Mouse (Mus musculus): ENCODE results near the gene Col17a1. TPM values are rescaled to one million over a fixed set of nuclear protein-coding genes. Genes with fewer than 3 reads are reported as not detected.

Col17a1 gene
- polyA plus RNA-seq, 1 experiment: not detected

DNA sequence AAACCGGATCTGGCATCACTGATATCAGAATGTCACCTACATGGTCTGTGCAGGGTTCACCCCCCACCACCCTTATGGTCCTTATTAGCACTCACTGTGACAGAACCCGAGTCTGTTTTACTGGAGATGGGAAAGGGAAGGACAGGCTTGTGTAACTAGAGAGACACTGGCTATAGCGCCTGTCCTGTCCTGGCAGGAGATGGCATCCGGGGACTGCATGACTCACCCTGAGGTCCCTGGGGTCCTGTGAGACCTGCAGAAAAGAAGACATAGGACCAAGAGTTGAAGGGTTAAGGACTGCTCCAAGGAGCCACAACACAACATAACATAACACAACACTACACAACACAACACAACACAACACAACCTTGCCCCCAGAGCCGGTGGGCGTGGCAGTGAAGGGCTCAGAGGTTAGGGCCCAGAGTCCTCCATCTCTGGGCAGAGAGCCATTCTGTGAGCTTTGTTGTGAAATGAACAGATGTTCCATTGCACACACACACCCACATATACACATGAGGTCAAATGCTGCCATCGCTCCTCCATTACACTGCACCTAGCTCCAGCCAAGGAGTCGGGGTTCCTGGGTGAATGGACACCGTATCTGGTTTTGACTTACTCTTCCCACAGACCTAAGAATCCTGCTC is 32.0 kb downstream of the Col17a1 start:
- Histone ChIP-seq H3K9ac (ENCODE audit: low read depth, poor library complexity, severe bottlenecking) (no peak overlapping the region), H3K4me3 (ENCODE audit: low read depth, low read length) (no peak overlapping the region), H3K4me1 (ENCODE audit: control insufficient read depth, insufficient read depth, low read length) (no peaks in the 10 kb centered on the region), H3K27me3 (ENCODE audit: control insufficient read depth, insufficient read depth, low read length, poor library complexity, severe bottlenecking) (no peaks in the 10 kb centered on the region), H3K36me3 (ENCODE audit: control insufficient read depth, insufficient read depth, low read length, poor library complexity, severe bottlenecking) (no peaks in the 10 kb centered on the region), H3K27ac (ENCODE audit: insufficient read depth, low read length) (no peak overlapping the region), H3K9me3 (replicated peaks; ENCODE audit: control insufficient read depth, insufficient read depth, low read length, poor library complexity, severe bottlenecking) (no peaks in the 10 kb centered on the region)
- TF ChIP-seq POLR2A (IDR thresholded peaks at IDR 0.05; ENCODE audit: insufficient read depth, low read length) (no peak), CTCF (IDR thresholded peaks at IDR 0.05; ENCODE audit: low read depth, low read length) (no peak), EP300 (IDR thresholded peaks at IDR 0.05; ENCODE audit: insufficient read depth, low read depth, low read length) (no peak)

DNA sequence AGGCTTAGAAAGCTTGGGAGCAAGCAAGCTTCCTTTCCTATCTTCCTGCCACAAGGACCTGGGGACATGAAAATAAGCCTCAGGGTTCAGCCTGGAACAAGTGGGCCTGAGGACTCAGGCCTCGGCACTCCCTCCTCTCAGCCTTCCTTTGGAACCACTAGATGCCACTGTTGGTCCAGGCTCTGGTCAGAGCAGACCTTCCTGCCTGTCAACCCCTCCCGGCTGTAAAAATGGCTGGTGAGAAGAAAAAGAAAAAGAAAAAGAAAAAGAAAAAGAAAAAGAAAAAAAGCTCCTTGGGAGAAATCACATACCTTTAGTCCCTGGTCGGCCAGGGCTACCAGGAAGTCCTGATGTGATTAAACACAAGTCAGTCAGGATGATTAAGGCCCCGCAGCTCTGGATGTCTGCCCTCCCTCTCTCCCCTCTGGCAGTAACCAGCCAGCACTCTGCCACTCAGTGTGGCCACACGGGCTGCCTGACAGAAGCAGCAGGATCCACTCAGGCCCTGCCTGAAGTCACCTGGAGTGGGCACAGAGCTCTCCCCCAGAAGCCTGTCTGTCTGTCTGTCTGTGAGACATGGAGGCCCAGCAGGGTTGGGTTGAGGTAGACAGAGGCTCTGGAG is 32.9 kb downstream of the Col17a1 start:
- no peak overlapping the region for H3K9ac ChIP-seq (ENCODE audit: low read depth, poor library complexity, severe bottlenecking)
- H3K27me3 ChIP-seq (ENCODE audit: control insufficient read depth, insufficient read depth, low read length, poor library complexity, severe bottlenecking): no peaks in the 10 kb centered on the region
- H3K4me3 ChIP-seq (ENCODE audit: low read depth, low read length): no peak overlapping the region
- H3K9me3 ChIP-seq (replicated peaks; ENCODE audit: control insufficient read depth, insufficient read depth, low read length, poor library complexity, severe bottlenecking): no peaks in the 10 kb centered on the region
- no peak overlapping the region for H3K27ac ChIP-seq (ENCODE audit: insufficient read depth, low read length)
- H3K4me1 ChIP-seq (ENCODE audit: control insufficient read depth, insufficient read depth, low read length): no peaks in the 10 kb centered on the region
- no peaks in the 10 kb centered on the region for H3K36me3 ChIP-seq (ENCODE audit: control insufficient read depth, insufficient read depth, low read length, poor library complexity, severe bottlenecking)
- peak; percentile 63 for TF ChIP-seq CTCF (IDR thresholded peaks at IDR 0.05; ENCODE audit: low read depth, low read length)
- no peak for TF ChIP-seq EP300 (IDR thresholded peaks at IDR 0.05; ENCODE audit: insufficient read depth, low read depth, low read length)
- no peak for TF ChIP-seq POLR2A (IDR thresholded peaks at IDR 0.05; ENCODE audit: insufficient read depth, low read length)

DNA sequence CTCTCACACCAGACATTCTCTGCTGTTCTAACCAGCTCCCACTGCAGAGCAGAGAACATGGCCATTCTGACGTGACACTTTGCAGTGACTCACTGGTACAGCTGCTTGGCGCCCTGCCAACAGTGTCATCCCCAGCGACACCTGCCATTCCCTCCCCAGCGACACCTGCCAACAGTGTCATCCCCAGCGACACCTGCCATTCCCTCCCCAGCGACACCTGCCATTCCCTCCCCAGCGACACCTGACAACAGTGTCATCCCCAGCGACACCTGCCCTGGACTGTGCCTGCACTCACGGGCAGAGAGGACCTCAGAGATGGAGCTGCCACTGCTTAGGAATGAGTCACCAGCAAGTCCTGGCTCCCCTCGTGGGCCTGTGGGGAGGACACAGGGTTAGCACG is 37.0 kb downstream of the Col17a1 start:
- no peaks in the 10 kb centered on the region for H3K9me3 ChIP-seq (replicated peaks; ENCODE audit: control insufficient read depth, insufficient read depth, low read length, poor library complexity, severe bottlenecking)
- H3K9ac ChIP-seq (ENCODE audit: low read depth, poor library complexity, severe bottlenecking): no peak overlapping the region
- H3K27me3 ChIP-seq (ENCODE audit: control insufficient read depth, insufficient read depth, low read length, poor library complexity, severe bottlenecking): no peaks in the 10 kb centered on the region
- no peak overlapping the region for H3K4me3 ChIP-seq (ENCODE audit: low read depth, low read length)
- no peaks in the 10 kb centered on the region for H3K4me1 ChIP-seq (ENCODE audit: control insufficient read depth, insufficient read depth, low read length)
- H3K27ac ChIP-seq (ENCODE audit: insufficient read depth, low read length): no peak overlapping the region
- H3K36me3 ChIP-seq (ENCODE audit: control insufficient read depth, insufficient read depth, low read length, poor library complexity, severe bottlenecking): no peaks in the 10 kb centered on the region
- no peak for TF ChIP-seq CTCF (IDR thresholded peaks at IDR 0.05; ENCODE audit: low read depth, low read length)
- TF ChIP-seq EP300 (IDR thresholded peaks at IDR 0.05; ENCODE audit: insufficient read depth, low read depth, low read length): no peak
- TF ChIP-seq POLR2A (IDR thresholded peaks at IDR 0.05; ENCODE audit: insufficient read depth, low read length): no peak

DNA sequence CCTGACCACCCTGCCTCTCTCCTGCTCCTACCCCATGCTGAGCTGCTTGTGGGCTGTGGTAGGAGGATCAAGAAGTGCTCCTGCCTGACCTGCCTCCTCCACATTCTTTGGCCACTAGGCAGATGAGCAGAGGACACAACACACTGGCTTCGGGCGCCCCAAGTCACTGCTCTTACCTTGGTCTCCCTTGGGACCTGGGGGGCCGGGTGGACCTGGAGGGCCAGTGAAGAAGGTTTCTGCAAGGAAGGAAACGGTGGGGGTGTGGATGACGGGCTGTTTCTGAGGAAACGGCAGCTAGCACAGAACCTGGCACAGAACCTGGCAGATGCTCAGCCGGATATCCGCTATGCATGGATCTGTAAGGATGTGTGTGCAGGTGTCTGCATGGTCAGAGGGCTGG is 38.7 kb downstream of the Col17a1 start:
- Histone ChIP-seq H3K36me3 (ENCODE audit: control insufficient read depth, insufficient read depth, low read length, poor library complexity, severe bottlenecking) (no peaks in the 10 kb centered on the region), H3K4me3 (ENCODE audit: low read depth, low read length) (no peak overlapping the region), H3K9ac (ENCODE audit: low read depth, poor library complexity, severe bottlenecking) (no peak overlapping the region), H3K27ac (ENCODE audit: insufficient read depth, low read length) (no peak overlapping the region), H3K9me3 (replicated peaks; ENCODE audit: control insufficient read depth, insufficient read depth, low read length, poor library complexity, severe bottlenecking) (no peaks in the 10 kb centered on the region), H3K27me3 (ENCODE audit: control insufficient read depth, insufficient read depth, low read length, poor library complexity, severe bottlenecking) (no peaks in the 10 kb centered on the region), H3K4me1 (ENCODE audit: control insufficient read depth, insufficient read depth, low read length) (no peaks in the 10 kb centered on the region)
- TF ChIP-seq EP300 (IDR thresholded peaks at IDR 0.05; ENCODE audit: insufficient read depth, low read depth, low read length) (no peak), CTCF (IDR thresholded peaks at IDR 0.05; ENCODE audit: low read depth, low read length) (no peak), POLR2A (IDR thresholded peaks at IDR 0.05; ENCODE audit: insufficient read depth, low read length) (no peak)

DNA sequence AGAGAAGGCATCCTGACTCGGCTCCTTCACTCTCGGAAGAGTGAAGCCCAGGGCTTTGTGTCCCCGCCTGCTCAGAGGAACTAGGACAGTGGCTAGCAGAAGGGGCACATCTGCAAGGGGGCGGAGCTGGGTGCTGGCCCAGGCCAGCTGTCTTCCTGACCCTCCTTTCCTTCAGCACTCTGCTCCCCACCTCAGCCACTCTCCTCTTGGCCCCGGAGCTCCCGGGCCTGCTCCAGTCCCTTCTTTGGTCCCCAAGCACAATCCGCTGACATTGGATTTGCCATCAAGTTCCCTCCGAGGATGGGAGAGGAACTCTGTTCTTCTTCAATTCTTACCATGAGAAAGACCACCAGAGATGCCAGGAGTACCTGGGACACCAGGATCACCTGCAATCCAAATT is 39.6 kb downstream of the Col17a1 start:
- H3K4me3 ChIP-seq (ENCODE audit: low read depth, low read length): no peak overlapping the region
- no peak overlapping the region for H3K27ac ChIP-seq (ENCODE audit: insufficient read depth, low read length)
- H3K36me3 ChIP-seq (ENCODE audit: control insufficient read depth, insufficient read depth, low read length, poor library complexity, severe bottlenecking): no peaks in the 10 kb centered on the region
- H3K4me1 ChIP-seq (ENCODE audit: control insufficient read depth, insufficient read depth, low read length): no peaks in the 10 kb centered on the region
- H3K9ac ChIP-seq (ENCODE audit: low read depth, poor library complexity, severe bottlenecking): no peak overlapping the region
- no peaks in the 10 kb centered on the region for H3K27me3 ChIP-seq (ENCODE audit: control insufficient read depth, insufficient read depth, low read length, poor library complexity, severe bottlenecking)
- no peaks in the 10 kb centered on the region for H3K9me3 ChIP-seq (replicated peaks; ENCODE audit: control insufficient read depth, insufficient read depth, low read length, poor library complexity, severe bottlenecking)
- TF ChIP-seq POLR2A (IDR thresholded peaks at IDR 0.05; ENCODE audit: insufficient read depth, low read length): no peak
- TF ChIP-seq EP300 (IDR thresholded peaks at IDR 0.05; ENCODE audit: insufficient read depth, low read depth, low read length): no peak
- no peak for TF ChIP-seq CTCF (IDR thresholded peaks at IDR 0.05; ENCODE audit: low read depth, low read length)

DNA sequence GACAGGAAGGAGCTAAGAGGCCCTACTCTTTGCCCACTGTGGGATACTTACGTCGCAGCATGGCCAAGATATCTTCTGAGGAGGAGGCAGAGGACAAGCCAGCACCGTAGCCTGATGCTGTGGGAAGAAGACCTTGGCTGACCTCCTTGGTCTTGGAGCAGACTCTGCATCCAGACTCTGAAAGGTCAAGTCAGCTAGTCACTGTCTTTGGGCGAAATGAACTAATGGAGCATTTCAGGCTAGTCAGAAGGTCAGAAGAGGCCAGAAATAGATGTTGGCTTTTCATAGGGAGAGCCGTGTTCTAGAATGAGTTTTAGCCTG is 40.8 kb downstream of the Col17a1 start:
- H3K36me3 ChIP-seq (ENCODE audit: control insufficient read depth, insufficient read depth, low read length, poor library complexity, severe bottlenecking): no peaks in the 10 kb centered on the region
- H3K4me3 ChIP-seq (ENCODE audit: low read depth, low read length): no peak overlapping the region
- no peaks in the 10 kb centered on the region for H3K27me3 ChIP-seq (ENCODE audit: control insufficient read depth, insufficient read depth, low read length, poor library complexity, severe bottlenecking)
- no peaks in the 10 kb centered on the region for H3K4me1 ChIP-seq (ENCODE audit: control insufficient read depth, insufficient read depth, low read length)
- no peak overlapping the region for H3K27ac ChIP-seq (ENCODE audit: insufficient read depth, low read length)
- no peaks in the 10 kb centered on the region for H3K9me3 ChIP-seq (replicated peaks; ENCODE audit: control insufficient read depth, insufficient read depth, low read length, poor library complexity, severe bottlenecking)
- TF ChIP-seq POLR2A (IDR thresholded peaks at IDR 0.05; ENCODE audit: insufficient read depth, low read length) (no peak), CTCF (IDR thresholded peaks at IDR 0.05; ENCODE audit: low read depth, low read length) (no peak), EP300 (IDR thresholded peaks at IDR 0.05; ENCODE audit: insufficient read depth, low read depth, low read length) (no peak)
- no peak overlapping the region for H3K9ac ChIP-seq (ENCODE audit: low read depth, poor library complexity, severe bottlenecking)

Measured in ES-Bruce4 (cell line).